Mouse (Mus musculus) kidney, embryonic 16.5 days (tissue): ENCODE measurements around the gene Tuba8. TPM values are rescaled to one million over a fixed set of nuclear protein-coding genes. Genes with fewer than 3 reads are reported as not detected.
A peak's percentile ranks its signal among the peaks of the same experiment; 100 is the strongest.

Source experiments
- ATAC-seq: fragments of 200-750 bp; cut with Nextera tagmentation; 2 replicates; pipeline ENCODE4 v1.8.0; 2017; ENCODE audit warnings: moderate TSS enrichment; ENCODE audit not compliant: low FRiP score, low TSS enrichment
- H3K27ac ChIP-seq: fragments of 300-500 bp; sonication (generic); 2 replicates; pipeline ENCODE4 v1.5.1; 2014; ENCODE audit warnings: low read length
- H3K27me3 ChIP-seq: fragments of 300-500 bp; sonication (generic); 2 replicates; pipeline ENCODE4 v1.6.1; 2014; ENCODE audit warnings: low read length, control low read depth, mixed read lengths; ENCODE audit not compliant: insufficient read depth
- H3K36me3 ChIP-seq: fragments of 300-500 bp; sonication (generic); 2 replicates; pipeline ENCODE4 v1.6.1; 2014; ENCODE audit warnings: low read length, control low read depth, mixed read lengths; ENCODE audit not compliant: insufficient read depth
- H3K4me1 ChIP-seq: fragments of 300-500 bp; sonication (generic); 2 replicates; pipeline ENCODE4 v1.6.1; 2014; ENCODE audit warnings: low read length, control low read depth, mixed read lengths; ENCODE audit not compliant: insufficient read depth
- H3K4me2 ChIP-seq: fragments of 300-500 bp; sonication (generic); replicated peaks from 2 replicates; pipeline ENCODE4 v1.6.1; 2014; ENCODE audit warnings: low read depth, low read length
- H3K4me3 ChIP-seq: fragments of 300-500 bp; sonication (generic); 2 replicates; pipeline ENCODE4 v1.5.1; 2014; ENCODE audit warnings: mild to moderate bottlenecking, low read length
- H3K9ac ChIP-seq: fragments of 300-500 bp; sonication (generic); replicated peaks from 2 replicates; pipeline ENCODE4 v1.6.1; 2014; ENCODE audit warnings: low read length
- H3K9me3 ChIP-seq: fragments of 300-500 bp; sonication (generic); 2 replicates; pipeline ENCODE4 v1.6.1; 2016; ENCODE audit warnings: low read length, control low read depth
- WGBS: fragments of 180-500 bp; shearing (Covaris S2); extraction: QIAGEN DNeasy Blood & Tissue Kit; methylation state at CpG from one replicate; pipeline ENCODE4 v1.1.7; 2014; 5-methylcytosine and 5-hydroxymethylcytosine counted together
- polyA plus RNA-seq: library from polyadenylated mRNA; unstranded; fragments of >200 nt; fragmentation: Nextera tagmentation; extraction: Ambion mirVana; gene quantifications from 2 replicates; pipeline ENCODE4 v1.2.1, GENCODE M21; 2015

Gene Tuba8
- polyA plus RNA-seq, 1 experiment from 2014 or later, result 0.75 TPM

DNA sequence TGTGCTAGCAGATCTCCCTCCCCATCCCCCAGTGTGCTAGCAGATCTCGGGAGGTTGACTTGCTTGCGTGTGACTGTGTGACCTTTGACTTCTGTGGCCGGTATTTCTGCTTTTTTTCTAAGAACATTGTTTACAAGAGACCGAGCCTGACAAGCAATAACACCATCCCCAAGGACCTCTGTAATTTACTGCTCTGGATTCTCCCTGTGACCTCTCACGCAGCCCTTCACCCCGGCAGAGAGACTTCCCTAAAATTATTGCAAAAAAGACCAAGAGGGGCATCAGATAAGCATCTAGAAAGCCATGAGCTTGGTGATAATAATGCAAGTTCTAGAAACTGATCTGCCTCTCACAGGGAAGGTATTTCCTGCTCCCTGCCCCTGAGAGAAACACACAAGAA, 14.5 kb downstream of the Tuba8 start:
- no peaks in the 10 kb centered on the region for H3K27me3 ChIP-seq
- H3K4me3 ChIP-seq, result no peak overlapping the region
- H3K36me3 ChIP-seq, result no peaks in the 10 kb centered on the region
- ATAC-seq, result no peak
- H3K4me2 ChIP-seq, result no peak overlapping the region
- H3K9me3 ChIP-seq, result no peaks in the 10 kb centered on the region
- 7% methylated on average over 6 of the region's 6 CpGs for WGBS
- H3K27ac ChIP-seq, result no peak overlapping the region
- no peak overlapping the region for H3K9ac ChIP-seq
- H3K4me1 ChIP-seq, result peaks cover 9% of the 10 kb centered on the region

DNA sequence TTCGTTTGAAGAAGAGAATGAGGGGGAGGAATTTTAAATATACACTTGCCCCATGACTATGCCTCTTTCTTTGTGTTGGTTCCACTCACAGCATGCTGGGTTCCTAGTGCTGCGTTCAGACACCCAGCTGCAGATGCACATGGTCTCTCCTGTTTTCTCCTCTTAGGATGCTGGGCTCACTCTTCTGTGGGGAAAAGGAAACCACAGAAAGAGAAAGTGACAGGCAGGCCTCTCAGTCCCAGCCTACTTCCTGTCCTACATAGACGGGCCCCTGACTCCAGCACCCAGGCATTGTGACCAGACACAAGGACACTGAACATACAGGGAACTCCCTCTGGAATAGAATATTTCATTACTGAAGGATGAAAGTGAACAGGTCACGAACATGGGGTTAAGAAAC, 15.5 kb downstream of the Tuba8 start:
- H3K27me3 ChIP-seq, result no peaks in the 10 kb centered on the region
- H3K9ac ChIP-seq, result no peak overlapping the region
- H3K4me2 ChIP-seq, result no peak overlapping the region
- no peak overlapping the region for H3K27ac ChIP-seq
- H3K36me3 ChIP-seq, result no peaks in the 10 kb centered on the region
- no peak for ATAC-seq
- 58% methylated on average over 4 of the region's 4 CpGs for WGBS
- H3K9me3 ChIP-seq, result no peaks in the 10 kb centered on the region
- H3K4me3 ChIP-seq, result no peak overlapping the region
- H3K4me1 ChIP-seq, result peaks cover 9% of the 10 kb centered on the region

DNA sequence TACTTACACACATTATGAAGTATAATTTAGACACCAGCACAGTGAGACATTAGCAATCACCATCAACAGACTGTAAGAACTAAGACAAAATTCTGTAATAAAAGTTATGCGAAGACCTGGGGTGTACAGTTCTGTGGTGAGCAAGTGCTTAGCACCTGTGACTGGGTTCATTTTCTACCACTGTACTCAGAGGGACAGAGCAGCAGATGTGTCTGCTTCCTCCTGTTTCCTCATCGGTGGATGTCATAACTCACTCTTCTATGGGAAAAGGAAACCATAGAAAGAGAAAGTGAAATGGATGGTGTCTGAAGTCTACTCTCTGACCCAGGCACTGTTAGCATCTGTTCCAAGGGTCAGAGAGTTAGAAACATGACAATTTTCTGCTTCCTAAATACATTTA, 16.2 kb downstream of the Tuba8 start:
- Histone ChIP-seq H3K4me3 (no peak overlapping the region), H3K9me3 (no peaks in the 10 kb centered on the region), H3K9ac (no peak overlapping the region), H3K4me1 (peaks cover 9% of the 10 kb centered on the region), H3K27me3 (no peaks in the 10 kb centered on the region), H3K4me2 (no peak overlapping the region), H3K36me3 (no peaks in the 10 kb centered on the region), H3K27ac (no peak overlapping the region)
- 56% methylated on average over 2 of the region's 2 CpGs for WGBS
- no peak for ATAC-seq

DNA sequence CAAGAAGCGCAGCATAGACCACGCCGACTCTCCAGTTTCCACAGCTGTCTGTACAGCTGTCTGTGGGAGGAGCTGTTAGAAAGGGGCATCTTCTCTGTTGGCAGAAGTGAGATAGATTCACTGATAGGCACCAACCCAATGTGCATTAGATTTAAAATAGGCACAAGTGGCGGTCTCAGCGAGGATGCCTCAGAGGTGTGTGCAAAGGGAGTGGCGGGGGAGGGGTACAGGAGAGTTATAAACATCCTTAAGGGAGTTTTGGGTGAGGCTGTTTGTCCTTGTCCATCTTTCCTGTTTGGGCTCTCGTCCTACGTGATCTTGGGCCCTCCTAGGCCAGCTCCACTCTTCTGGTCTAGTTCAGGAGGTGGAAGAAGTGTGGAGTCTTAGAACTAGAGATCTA, 17.9 kb downstream of the Tuba8 start:
- H3K36me3 ChIP-seq, result no peaks in the 10 kb centered on the region
- no peak overlapping the region for H3K4me2 ChIP-seq

DNA sequence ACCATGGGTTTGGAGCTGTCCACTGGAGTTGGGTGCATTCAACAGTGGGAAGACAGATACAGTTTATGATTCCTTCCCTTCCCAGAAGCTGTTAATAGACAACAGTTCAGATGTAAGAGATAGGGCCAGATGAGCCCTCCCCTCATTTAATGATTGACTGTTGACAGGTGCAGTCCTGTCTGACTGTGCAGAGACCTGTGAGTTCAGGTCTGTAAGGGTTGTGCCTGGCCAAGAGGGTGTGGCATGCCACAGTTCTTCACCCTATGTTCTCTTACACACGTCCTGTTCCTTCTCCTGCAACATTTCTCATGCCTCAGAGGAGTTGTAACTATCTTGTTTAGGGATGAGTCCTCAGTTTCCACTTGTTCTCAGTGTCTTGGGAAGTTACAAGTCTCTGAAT, 22.2 kb downstream of the Tuba8 start:
- Histone ChIP-seq H3K9ac (no peak overlapping the region), H3K27ac (no peak overlapping the region), H3K9me3 (no peaks in the 10 kb centered on the region), H3K36me3 (no peaks in the 10 kb centered on the region), H3K27me3 (no peaks in the 10 kb centered on the region), H3K4me2 (no peak overlapping the region), H3K4me3 (no peak overlapping the region), H3K4me1 (no peaks in the 10 kb centered on the region)
- ATAC-seq, result peak; percentile 35; the same call in 1 of the 2 replicates
- WGBS, result 54% methylated on average over 1 of the region's 1 CpGs

More for the DNA sequence above, 17.9 kb downstream of the Tuba8 start:
- H3K9me3 ChIP-seq, result no peaks in the 10 kb centered on the region
- H3K27me3 ChIP-seq, result no peaks in the 10 kb centered on the region
- H3K9ac ChIP-seq, result no peak overlapping the region
- H3K4me3 ChIP-seq, result no peak overlapping the region
- H3K4me1 ChIP-seq, result peaks cover 9% of the 10 kb centered on the region
- no peak for ATAC-seq
- no peak overlapping the region for H3K27ac ChIP-seq
- WGBS, result 70% methylated on average over 8 of the region's 8 CpGs

DNA sequence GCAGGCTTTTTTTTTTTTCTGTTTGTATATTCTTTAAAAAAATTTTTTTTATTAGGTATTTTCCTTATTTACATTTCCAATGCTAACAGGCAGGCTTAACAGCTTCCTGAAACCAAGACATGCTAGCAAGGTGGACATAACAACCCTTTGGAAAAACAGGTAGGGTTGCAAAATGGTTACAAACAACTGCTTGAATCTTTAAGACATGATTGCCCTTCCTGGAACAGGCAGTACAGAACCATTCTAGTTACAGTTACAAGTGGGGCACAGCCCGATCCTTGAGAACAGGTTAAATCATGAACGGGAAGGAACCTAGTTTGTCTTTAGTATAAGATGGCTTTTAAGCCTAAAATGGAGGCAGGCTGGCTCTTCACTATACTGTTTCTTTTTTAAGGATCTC, 25.9 kb downstream of the Tuba8 start:
- no peaks in the 10 kb centered on the region for H3K36me3 ChIP-seq
- 89% methylated on average over 2 of the region's 2 CpGs for WGBS
- H3K9me3 ChIP-seq, result no peaks in the 10 kb centered on the region
- peaks cover 3% of the 10 kb centered on the region; the same call in 1 of the 2 replicates for H3K27me3 ChIP-seq
- H3K27ac ChIP-seq, result no peak overlapping the region
- H3K4me2 ChIP-seq, result no peak overlapping the region
- no peaks in the 10 kb centered on the region for H3K4me1 ChIP-seq
- ATAC-seq, result no peak
- H3K4me3 ChIP-seq, result no peak overlapping the region
- H3K9ac ChIP-seq, result no peak overlapping the region

DNA sequence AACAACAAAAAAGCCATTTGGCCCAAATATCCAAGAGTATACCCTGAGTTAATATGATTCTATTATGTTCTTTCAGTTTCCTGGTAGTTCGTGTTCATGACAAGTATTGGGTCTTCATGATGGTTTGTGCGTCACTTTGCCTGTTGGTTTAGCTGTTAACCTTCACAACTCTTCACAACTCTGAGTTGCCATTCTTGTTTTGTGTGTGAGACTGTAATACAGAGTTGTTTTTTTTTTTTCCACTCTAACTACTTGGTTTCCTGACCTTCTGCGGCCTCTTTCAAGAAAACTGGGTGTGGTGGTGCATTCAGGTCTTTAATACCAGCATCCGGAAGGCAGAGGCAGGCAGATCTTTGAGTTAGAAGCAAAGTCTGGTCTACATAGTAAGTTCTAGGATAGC, 27.7 kb downstream of the Tuba8 start:
- no peaks in the 10 kb centered on the region for H3K4me1 ChIP-seq
- ATAC-seq, result no peak
- 94% methylated on average over 4 of the region's 4 CpGs for WGBS

DNA sequence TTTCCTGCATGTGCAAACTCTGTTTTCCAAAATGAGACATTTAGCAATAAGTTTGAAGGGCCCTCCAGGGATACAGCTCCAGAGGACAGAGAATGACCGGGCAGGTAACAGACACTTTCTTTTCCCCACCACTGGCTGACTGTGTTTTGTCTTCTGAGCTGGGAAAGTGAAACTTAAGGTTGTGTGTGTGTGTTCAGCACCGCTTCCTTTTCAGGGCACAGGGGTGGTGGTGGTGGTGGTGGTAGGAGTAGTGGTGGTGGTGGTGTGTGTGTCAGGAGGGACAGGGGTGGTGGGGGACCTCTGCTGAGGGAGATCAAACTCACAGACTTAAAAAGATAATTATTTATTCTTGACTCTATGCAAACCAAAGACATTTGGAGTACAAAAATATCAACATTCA, 31.3 kb downstream of the Tuba8 start:
- WGBS, result 73% methylated on average over 2 of the region's 2 CpGs
- peaks cover 13% of the 10 kb centered on the region; the same call in 1 of the 2 replicates for H3K27me3 ChIP-seq
- no peak for ATAC-seq

More for the DNA sequence above, 27.7 kb downstream of the Tuba8 start:
- Histone ChIP-seq H3K36me3 (no peaks in the 10 kb centered on the region), H3K27me3 (peaks cover 3% of the 10 kb centered on the region; the same call in 1 of the 2 replicates), H3K9me3 (no peaks in the 10 kb centered on the region), H3K4me3 (no peak overlapping the region), H3K27ac (no peak overlapping the region), H3K9ac (no peak overlapping the region), H3K4me2 (no peak overlapping the region)

DNA sequence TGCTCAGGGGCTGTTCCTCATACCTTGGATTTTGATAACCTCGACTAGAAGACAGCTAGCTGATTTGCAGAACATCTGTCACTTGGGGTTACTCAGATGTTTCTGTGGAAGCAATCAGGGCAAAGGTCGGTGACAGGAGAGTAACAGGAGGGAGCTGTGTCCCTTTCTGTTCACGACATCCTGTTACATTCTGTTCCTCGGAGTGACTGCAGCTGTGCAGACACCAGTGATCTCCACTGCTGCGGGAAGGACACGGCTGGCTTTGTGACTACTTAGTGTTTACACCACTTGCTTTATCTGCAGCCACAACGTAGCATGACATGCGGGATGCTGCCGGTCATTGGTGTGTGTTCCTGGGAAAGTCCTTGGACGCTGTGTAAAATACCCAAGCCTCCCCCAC, 32.7 kb downstream of the Tuba8 start:
- ATAC-seq, result no peak
- Histone ChIP-seq H3K9ac (no peak overlapping the region), H3K4me2 (no peak overlapping the region), H3K9me3 (no peaks in the 10 kb centered on the region), H3K4me1 (peaks cover 3% of the 10 kb centered on the region; the same call in 1 of the 2 replicates), H3K27me3 (peaks cover 13% of the 10 kb centered on the region; the same call in 1 of the 2 replicates), H3K36me3 (no peaks in the 10 kb centered on the region), H3K4me3 (no peak overlapping the region), H3K27ac (no peak overlapping the region)
- WGBS, result 18% methylated on average over 10 of the region's 10 CpGs

More for the DNA sequence above, 31.3 kb downstream of the Tuba8 start:
- Histone ChIP-seq H3K4me3 (no peak overlapping the region), H3K4me1 (peaks cover 3% of the 10 kb centered on the region; the same call in 1 of the 2 replicates), H3K36me3 (no peaks in the 10 kb centered on the region), H3K27ac (no peak overlapping the region), H3K9ac (no peak overlapping the region), H3K9me3 (no peaks in the 10 kb centered on the region), H3K4me2 (no peak overlapping the region)

DNA sequence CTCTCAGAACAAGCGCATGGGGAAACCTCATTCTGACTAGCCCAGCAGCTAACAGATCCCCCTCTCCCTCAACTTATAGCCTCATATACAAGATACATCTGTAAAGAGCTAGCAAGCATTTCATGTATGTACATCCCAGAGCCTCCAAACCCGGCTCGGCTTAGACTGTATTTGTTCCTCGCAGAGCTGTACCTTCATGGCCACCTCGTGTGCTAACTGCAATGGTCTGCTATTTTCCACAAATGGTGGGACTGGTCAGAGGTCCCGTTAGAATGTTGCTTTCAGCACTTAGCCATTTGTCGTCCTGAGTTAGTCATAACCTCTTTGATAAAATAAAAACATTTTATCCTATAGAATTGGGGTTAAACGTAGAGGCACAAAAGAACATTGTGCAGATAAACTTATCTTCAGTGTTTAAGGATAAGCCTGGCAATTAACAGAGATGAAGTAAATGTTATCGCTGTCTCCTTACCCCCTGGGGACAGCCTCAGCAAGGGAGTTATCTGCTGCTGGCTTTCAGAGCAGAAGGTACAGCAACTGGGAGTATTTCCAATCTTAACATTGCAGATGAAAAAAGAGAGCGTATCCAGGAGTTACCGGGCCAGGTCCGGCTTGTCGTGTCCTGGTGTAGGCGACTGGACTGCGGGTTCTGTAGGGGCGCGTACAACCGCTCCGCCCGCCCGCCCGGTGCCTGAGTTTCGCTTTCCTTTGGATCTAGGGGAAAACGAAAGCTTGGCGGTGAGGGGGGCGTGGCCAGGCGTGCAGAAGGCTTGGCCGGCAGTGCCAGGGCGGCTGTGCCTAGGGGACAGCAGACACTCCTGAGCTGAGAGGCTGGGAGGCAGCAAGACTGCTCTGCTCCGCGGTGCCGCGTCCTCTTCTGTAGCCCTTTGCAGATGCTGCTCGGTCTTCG, 34.9 kb downstream of the Tuba8 start, which contains the start of gene Usp18:
Gene Usp18 (plus strand): TSS at position 780 of the 910 bp plus-strand sequence.
- Histone ChIP-seq H3K36me3 (no peaks in the 10 kb centered on the region), H3K27me3 (peaks cover 13% of the 10 kb centered on the region; the same call in 1 of the 2 replicates), H3K27ac (no peak within 1 kb of the TSS), H3K4me3 (peak within 1 kb of the TSS; percentile 72), H3K4me1 (peaks cover 3% of the 10 kb centered on the region; the same call in 1 of the 2 replicates), H3K9me3 (no peaks in the 10 kb centered on the region), H3K9ac (peak within 1 kb of the TSS; percentile 67), H3K4me2 (peak within 1 kb of the TSS; percentile 73)
- peak; percentile 97 for ATAC-seq
- WGBS, result 6% methylated on average over 35 of the region's 35 CpGs
